Mouse (Mus musculus): ENCODE measurements around the gene Ctbp2.

The Ctbp2 gene

DNA sequence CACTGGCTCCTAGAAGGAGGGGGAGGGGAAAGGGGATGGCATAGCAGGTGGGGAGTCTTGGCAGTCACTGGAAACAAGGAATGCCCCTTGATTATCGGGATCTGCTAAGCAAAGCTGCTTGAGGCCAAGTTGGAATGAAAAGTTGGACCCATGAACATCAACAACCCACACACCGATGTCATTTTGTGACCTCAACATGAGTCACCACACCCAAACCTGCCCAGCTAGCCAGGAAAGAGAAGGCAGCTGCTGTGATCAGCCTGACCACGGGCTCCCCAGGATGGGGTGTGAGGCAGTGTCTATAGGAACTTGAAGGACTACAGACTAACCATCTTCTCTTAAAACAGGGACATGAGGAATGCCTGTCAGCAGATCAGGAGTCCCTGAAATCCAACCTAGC is 38.7 kb downstream of the Ctbp2 start:
- DNase-seq: no peak

DNA sequence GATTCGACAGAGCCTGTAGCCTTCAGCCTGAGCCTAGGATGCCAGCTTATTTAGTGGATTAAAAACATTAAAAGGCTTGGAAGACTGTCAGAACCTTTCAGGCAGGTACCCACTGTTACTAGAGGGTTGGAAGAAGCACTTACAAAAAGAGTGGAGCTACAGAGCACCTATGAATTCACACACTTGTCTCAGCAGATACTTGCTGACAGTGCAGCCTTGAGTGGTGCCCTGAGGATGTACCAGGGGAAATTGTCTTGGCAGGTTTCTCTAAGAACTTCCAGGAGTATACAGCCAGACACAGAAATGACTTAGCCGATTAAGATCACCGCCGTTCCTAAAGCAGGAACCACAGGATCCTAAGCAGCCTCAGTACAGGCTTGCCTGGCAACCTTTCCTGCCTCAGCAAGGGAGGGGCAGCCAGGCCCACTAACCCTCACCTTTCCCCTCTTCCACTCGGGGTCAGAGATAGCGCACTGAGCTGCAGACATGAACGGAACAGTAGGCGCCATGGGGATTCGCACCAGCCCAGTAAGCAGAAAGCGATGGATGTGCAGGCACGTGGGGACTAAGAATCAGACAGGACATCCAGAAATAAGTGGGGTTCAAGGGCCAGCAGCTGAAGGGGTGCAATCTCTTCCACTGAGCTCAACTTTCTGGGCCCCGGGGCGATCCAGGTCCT is 40.1 kb downstream of the Ctbp2 start:
- DNase-seq: no peak

DNA sequence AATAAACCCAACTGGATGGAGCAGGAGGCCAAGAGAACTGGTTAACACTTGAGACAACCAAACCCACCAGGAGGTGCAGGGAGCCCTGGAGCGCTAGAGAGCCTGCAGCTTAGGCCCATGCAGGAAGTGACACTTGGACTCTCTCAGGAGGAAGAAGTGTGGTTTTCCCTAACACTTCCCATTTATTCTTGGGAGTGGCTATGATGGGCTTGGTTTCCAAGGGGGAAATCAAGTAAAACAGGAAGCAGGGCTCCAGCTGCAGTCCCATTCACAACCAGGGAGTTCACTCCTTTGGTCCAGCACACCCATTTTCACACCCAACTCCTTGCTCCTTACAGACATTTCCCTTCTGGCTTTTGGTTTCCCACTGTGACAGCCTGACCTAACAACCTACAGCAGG is 45.2 kb downstream of the Ctbp2 start:
- no peak for DNase-seq

DNA sequence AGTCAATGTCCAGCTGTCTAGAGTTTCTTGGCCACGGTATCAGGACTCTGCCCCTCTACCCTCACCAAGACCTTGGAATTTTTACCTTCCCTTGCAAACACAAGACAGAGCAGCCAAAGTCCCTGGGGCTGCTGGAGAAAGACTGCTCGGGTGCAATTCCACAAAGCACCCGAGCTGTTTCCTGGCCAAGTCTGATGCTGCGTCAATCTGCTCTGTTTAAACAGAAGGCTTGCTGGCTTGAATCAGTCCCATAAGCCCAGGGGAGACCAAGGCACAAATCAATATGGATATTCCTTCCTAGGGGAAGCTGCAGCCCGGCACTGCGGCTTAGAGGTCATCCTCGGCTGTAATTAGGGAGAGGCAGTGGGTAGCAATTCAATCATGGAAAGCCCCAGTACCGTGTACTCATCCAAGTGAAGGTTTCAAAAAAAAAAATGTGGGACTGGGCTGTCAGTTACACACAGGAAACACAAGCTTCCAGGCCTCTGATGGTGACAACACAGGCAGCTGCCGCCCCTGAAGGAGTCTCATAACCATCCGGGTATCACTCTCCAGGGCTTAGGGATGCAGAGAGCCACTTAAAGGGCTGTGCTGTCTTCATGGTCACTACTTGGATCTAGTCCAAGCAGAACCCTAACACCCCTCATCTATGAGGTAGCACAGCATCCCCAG is 49.6 kb downstream of the Ctbp2 start:
- DNase-seq: no peak

DNA sequence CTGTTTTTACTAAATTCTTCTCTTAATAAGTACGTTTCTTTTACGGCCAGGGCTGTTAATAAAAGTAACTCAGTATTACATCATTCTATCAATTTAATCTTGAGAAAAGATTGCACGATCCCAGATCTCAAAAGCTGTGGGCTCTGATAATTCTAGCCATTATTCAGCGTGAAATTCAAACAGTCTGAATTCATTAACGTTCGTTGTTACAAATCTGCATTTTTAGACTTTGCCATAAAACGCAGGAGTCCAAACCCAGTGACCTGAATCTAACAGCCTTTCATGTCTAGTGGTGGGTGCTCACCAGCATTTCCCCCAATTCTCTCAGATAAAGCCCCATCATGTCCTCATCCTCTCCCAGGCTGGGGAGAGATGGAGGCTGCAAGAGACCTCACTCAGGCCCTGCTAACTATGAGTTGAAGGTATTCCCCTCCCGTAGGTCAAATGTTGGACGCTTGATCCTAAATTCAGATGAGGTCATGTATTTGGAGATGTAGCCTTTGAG is 51.0 kb downstream of the Ctbp2 start:
- no peak for DNase-seq

DNA sequence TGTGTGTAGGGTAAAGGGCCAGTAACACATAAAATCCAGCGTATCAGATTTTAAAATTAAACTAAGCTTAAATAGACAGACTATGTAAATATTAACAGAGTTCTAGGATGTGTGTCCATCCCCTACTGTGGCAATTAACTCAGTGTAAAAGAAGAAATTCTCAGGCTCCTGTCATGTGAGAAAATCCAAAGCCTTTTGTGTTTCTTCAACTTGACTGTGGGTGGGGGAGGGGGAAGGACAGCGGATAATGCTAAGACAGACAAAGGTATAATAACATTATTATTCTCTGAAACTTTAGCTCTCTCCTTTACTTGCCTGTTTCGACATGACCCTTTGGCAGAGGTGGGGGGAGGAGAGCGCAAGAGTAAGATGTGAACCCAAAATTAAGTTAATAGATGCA is 51.6 kb downstream of the Ctbp2 start:
- DNase-seq: no peak

DNA sequence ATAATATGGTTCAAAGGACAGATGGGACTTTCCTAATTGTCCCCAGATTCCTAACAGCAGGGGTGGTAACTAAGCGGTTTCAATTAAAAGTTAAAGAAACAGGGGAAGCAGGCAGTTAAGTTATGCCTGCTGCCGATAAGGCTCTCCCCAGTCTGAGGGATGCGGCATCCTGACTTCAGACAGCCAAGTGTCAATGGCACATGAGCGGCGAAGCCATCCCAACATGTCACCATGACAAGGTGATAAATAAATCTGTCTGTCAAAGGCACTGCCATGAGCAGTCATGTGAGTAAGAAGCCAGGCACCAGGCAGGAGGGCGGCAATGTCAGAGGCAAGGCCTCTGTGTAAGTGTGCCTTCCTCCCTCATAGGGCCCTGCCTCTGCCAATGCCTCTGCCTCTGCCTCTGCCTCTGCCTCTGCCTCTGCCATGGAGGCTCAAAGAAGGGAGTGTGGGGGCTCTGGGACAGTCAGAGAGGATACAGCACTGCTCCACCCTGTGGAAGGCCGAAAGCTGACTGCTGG is 56.8 kb downstream of the Ctbp2 start:
- no peak for DNase-seq

DNA sequence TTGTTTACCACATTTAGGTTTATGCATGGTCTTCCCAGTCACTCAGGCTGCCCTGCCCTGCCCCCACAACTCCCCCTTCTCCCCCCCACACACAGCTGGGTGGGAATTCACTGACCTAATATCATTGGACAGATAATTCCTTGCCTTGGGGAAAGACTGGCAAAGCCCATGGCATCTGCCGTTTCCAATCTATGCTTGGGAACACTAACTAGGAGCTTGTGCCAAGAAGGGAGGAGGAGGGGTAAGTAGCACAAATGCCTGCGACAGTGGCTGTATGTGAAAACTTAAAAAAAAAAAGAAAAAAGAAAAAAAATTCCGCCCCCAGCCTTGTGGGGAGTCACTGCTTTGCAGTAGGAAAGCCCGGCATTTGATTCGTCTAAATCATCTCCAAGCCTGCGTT is 57.4 kb downstream of the Ctbp2 start:
- no peak for DNase-seq

DNA sequence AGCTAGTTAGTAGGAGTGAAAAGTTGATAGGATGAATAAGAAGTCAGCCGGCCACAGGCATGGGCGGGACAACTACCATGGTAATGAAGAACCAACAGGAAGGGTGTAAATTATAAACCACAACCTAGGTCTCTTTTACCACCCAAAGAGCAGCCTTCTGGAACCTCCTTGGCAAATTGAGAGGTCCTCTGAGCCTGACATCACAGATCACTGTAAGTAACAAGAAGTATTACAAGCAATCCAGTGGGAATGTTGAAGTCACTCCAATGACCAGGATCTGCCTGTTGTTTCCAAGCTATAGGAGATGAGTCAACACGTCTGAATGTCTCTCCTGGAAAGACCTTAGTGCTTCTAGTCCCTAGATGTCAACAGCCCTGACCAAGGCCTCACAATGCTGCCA is 62.1 kb downstream of the Ctbp2 start:
- DNase-seq: no peak

DNA sequence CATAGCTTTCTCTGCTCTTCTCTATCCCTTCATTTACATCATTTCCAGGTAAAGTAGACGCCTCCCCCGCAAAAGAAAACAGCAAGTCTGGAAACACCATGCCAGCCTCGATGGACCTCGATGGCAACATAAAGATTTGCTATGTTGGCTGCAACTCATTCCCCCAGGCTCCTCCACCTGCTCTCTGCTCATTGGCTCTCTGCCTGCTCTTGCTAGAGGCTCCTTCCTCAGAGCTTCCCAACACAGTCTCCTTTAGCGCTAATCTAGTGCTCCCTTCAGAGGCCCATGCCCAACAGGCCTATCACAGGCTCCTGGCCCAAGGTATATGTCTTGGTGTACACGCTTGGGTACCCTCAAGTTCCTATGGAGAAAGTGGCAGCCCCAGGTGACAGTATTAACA is 64.0 kb downstream of the Ctbp2 start:
- DNase-seq: no peak

DNA sequence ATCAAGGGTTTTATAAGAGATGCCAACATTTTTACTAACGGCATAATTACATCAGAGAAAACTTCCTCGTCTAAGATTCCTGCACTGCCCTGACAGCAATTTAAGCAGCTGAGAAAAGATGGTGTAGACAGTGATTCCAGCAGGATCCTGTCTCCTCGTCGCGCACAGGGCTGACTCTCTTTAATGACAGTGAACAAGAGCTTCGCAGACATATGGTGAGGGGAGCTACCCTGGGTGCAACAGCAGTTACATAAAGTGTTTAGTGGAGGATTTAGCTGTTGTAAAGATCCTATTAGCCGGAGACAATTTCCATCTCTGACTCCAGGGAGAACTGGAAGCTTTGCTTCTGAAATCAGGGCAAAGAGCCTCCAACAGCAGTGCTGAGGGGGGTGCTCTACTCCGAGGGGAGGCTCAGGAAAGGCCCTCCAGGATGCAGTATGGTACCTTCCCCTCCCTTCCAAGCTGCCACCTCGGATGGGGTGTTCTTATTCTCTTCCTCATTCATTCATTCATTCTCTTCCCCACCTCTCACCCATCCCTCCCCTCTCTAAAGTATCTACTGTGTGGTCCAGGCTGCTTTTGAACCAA is 64.5 kb downstream of the Ctbp2 start:
- no peak for DNase-seq

DNA sequence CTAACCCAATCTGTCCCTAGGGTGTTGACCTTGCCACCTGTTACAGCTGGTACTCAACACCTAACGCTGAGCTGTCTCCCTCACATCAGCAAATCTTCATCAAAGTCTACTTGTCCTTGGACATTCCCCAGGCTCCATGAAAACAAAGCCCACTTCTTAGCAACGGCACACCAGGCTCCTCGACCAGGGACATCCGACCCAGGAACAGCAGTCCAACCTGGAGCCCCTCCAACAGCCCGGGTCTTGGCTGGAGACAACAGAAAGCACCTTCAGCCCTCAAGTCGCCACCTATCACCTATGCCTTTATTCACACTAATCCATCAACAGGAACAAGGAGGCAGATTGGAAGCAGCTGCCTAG is 65.0 kb downstream of the Ctbp2 start:
- DNase-seq: no peak

DNA sequence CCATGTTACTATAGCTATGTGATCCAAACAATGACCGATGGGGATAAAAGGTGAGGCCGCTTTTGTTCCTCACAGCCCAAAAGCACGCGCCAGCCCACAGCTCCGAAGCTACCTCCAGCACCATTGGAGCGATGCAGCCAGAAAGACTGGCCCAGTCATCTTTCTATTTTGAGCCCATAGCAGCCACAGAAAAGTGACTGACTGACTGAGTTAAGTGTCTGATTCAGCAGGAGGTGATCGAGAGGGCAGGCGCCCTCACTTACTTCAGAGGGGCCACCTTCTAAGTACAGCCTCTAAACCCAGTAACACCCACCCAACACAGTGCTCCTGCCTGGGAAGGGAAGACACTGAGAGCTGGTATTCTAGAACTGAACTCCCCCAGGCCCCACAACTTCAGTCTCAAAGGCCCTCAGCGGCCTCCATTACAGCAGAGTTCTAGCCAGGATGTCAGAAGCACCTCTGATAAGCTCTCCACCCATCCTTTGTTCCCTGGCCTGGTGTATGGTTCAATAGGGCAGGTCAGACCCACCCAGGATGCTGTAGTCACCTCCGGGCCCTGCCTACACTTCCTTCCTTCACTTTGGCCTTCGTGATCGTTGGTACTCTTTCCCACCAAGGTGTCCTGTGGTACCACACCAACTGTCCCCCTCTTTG is 65.5 kb downstream of the Ctbp2 start:
- DNase-seq: no peak

DNA sequence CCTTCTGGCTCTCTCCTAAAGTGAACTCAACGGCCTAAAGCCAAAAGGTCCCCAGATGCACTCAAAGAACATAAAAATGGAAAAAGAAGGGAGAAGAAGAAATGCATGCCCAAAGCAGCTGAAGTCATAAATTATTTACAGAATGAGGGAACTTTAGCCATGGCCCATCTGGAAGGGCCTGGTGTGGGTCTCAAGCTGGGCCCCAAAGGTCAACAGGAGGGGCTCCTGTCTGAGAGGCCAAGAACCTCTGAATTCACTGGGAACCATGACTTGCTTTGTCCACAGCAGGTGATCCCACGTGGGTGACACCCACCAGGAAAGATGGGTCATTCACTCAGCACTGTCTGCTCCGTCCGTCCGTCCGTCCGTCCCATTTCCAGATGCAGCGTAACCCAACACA is 67.2 kb downstream of the Ctbp2 start:
- no peak for DNase-seq

DNA sequence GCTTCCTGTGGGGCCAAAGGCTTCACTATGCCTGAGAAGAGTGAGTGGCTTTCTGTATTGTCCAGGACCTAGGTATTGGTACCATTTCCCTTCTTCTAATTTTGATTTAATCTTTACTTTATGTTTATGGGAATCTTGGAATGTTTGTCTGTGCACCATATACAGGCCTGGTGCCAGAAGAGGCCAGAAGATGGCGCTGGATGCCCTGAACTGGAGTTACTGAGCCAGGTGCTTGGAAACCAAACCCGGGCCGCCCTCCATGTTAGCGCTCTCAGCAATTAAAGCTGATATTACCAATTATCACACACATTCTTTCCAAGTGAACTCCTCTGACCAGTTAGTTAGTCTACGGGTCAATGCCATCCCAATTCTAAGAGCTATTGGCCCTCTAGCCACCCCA is 69.7 kb downstream of the Ctbp2 start:
- DNase-seq: no peak

DNA sequence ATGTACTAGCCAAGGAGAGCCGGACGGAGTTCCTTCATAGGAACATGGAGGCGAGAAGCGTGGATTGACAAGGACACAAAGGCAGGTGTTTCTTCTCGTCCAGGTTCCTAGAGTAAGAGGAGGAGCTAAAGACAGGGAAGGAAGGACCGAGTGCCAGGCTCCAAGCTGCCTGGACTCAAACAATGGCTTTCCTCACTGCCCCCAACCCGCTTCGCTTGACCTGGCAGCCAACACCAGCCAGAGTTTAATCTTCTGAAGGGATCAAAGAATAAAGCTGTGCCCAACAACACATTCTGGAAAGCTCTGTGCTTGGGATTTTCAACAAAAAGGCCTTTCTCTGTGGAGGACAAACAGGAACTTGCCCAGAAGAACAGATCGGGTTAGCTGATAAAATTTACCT is 70.4 kb downstream of the Ctbp2 start:
- DNase-seq: no peak

DNA sequence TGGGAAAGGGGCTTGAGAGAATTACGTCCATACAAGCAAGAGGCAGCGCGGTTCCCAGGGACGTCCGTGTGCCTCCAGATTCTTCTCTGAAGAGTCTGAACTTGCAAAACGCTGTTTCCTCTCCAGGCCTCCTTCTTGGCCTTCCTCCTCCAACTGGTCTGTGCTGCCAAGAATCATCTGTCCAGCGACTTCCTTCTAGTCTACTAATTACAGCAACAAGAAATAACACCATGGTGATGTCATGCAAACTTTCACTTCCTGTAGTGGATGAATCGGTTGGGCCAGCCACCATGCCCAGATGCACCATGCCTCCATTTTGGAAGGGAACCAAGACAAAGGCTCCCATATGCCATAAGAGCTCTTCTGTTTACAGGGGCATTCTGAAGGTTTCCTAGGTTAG is 71.3 kb downstream of the Ctbp2 start:
- no peak for DNase-seq

DNA sequence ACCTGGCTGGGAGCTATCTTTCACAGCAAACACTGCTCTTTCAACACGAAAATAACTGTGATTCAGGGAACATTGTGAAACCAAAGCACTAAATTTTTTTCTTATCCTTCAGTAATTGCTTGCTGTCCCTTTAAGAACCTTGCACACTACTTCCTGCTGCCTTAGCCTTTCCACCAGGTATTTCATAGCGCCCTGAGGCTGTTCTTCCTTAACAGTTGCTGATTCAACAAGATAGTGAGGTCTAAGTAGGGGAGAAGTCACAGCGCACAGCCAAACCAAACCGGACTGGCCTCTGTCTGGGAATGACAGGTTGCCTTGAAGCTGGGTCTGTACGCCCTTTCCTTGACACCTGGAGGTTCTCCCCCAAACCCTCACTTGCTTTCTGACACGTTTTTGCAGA is 73.5 kb downstream of the Ctbp2 start:
- DNase-seq: no peak

DNA sequence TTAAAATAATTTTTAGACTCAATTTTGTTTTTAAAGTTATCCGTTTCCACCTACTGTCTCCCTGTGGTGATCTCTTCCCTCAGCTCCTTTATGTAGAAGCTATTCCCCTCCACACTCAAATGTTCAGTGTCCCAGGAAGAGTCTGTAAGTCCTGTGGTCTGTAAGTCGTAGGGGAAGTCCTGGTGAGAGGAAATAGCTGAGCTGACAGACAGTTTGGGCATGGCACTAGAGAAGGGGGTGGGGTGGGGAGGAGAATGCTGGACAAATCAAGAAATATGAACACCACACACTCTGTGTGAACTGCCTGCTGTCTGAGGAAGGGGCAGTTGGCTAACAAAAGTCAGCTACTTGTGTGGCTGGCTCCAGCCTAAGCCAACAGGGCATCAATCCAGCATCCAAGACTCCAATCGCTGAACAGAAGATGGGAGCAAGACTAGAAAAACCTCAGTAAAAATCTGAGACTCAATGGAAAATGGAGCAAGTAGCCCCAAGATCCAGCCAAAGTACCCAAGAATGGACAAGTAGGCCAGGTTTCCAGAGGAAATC is 76.0 kb downstream of the Ctbp2 start:
- no peak for DNase-seq

DNA sequence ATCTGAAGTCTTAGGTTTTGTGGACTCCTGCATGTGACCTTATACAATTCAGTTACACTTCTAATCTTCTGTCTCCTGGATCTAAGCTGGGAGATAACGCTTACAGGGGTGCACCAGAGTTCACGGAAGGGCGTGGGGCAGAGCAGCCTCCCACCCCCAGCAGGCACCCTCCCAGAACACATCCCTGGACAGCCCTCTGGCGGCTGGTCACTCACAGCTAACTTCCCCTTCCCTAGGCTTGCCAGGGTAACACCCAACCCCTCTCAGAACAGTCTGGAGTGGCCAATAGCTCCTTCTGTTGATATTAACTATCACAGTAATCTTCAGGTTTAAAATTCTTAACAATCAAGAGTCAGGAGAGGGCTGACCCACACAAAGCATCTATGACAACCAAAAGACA is 76.9 kb downstream of the Ctbp2 start:
- no peak for DNase-seq

DNA sequence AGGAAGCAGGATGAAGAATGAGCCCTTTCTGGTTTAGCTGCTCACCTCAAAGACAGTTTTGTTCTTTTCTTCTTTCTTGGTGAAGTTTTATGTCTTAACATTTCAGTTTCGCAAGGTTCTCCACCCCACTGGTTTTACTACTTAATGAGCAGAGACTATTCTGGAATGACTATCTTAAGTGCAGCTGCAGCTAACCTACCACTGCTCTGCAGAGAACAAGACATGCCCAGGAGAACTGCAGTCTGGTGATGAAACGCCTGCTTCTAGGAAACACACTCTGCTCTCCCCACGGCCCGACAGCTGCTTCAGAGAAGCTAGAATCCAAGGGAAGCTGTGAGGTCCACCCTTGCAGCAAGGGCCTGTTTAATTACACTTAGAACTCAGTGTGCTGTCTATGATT is 79.4 kb downstream of the Ctbp2 start:
- DNase-seq: no peak

DNA sequence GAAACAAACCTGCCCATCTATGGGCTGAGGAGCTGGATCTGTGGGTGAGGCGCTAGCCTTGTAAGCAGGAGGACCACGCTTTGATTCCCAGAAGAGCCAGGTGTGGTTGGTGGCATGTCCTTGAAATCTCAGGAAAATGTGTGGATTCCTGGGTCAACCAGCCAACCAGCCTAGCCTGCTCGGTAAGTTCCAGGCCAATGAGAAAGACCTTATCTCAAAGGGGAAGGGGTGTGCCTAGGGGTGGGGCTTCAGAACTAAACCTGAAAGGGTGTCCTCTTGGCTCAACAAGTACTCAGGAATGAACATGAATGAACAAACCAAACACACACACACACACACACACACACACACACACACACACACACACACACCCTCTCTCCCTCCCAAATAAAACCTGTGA is 82.4 kb downstream of the Ctbp2 start:
- no peak for DNase-seq

DNA sequence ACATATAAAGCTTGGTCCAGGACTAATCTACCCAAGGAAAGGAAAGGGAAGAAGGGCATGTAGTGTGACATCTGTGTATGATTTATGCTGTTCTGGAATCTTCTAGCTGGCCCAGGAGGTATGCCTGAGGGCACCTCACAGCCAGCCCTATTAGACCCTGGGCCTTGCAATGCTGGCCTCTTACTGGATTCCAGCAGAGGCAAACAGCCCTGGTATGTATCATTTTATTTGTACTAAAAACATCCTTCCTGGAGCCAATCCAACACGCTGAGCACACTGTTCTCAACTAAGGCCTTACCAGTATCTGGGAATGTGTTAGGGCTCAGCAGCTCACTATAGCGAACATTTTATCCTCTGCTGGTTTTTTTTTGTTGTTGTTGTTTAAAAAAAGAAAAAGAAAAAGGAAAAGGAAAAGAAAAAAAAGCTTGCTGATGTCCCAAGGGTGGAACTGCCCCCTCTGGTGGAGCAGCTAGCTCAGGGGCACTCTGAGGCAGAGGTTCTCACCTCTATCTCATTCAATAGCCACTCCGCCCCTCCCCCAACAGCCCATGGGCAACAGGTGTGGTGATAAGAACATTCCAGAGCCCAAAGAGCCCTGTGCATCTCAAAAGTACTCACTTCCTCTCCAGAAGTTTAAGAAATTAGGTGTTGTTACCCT is 83.3 kb downstream of the Ctbp2 start:
- DNase-seq: peak; percentile 7

Measured in thymus, postnatal 14 days (tissue).